Mouse (Mus musculus): ENCODE data around the gene Ifna1. TPM values are rescaled to one million over a fixed set of nuclear protein-coding genes. Genes with fewer than 3 reads are reported as not detected.
A peak's percentile ranks its signal among the peaks of the same experiment; 100 is the strongest.

Gene Ifna1
- polyA plus RNA-seq, 1 experiment from 2014 or later = not detected

- DNase-seq (ENCODE audit: low spot score) = peak; percentile 43
Measured at GRCm38 (mm10) chr4:88872691-88873090, 22.8 kb downstream of the Ifna1 start.

GRCm38 (mm10) chr4:88875435-88876095, 25.7 kb downstream of the Ifna1 start:
- DNase-seq (ENCODE audit: low spot score) = no peak

GRCm38 (mm10) chr4:88876520-88876919, 26.6 kb downstream of the Ifna1 start:
- no peak for DNase-seq (ENCODE audit: low spot score)

GRCm38 (mm10) chr4:88878246-88878645, 28.4 kb downstream of the Ifna1 start:
- peak; percentile 25 for DNase-seq (ENCODE audit: low spot score)

GRCm38 (mm10) chr4:88878772-88879171, 28.9 kb downstream of the Ifna1 start:
- no peak for DNase-seq (ENCODE audit: low spot score)

GRCm38 (mm10) chr4:88880101-88880500, 30.2 kb downstream of the Ifna1 start, which contains the start of gene Ifne:
Ifne (minus strand) TSS chr4:88880201.
- no peak for DNase-seq (ENCODE audit: low spot score)

GRCm38 (mm10) chr4:88888236-88888635, 38.3 kb downstream of the Ifna1 start:
- DNase-seq (ENCODE audit: low spot score) = no peak

GRCm38 (mm10) chr4:88893201-88893754, 43.4 kb downstream of the Ifna1 start:
- DNase-seq (ENCODE audit: low spot score) = no peak

Other genes starting within 250 kb of the Ifna1 start
- gene Ifna12, start 246.7 kb upstream of the Ifna1 start, polyA plus RNA-seq (2015; fragmentation: Nextera tagmentation; extraction: Ambion mirVana) = not detected in 2 replicates
- gene C87499, start 215.7 kb upstream of the Ifna1 start, polyA plus RNA-seq (2015; fragmentation: Nextera tagmentation; extraction: Ambion mirVana) = not detected in 2 replicates
- not detected in 2 replicates for gene Ifna13, start 205.6 kb upstream of the Ifna1 start, polyA plus RNA-seq (2015; fragmentation: Nextera tagmentation; extraction: Ambion mirVana)
- gene Ifna16, start 173.2 kb upstream of the Ifna1 start, polyA plus RNA-seq (2015; fragmentation: Nextera tagmentation; extraction: Ambion mirVana) = not detected in 2 replicates
- gene Ifna2, start 166.2 kb upstream of the Ifna1 start, polyA plus RNA-seq (2015; fragmentation: Nextera tagmentation; extraction: Ambion mirVana) = not detected in 2 replicates
- not detected in 2 replicates for gene Ifnab, start 158.7 kb upstream of the Ifna1 start, polyA plus RNA-seq (2015; fragmentation: Nextera tagmentation; extraction: Ambion mirVana)
- gene Gm26566, start 128.3 kb upstream of the Ifna1 start, polyA plus RNA-seq (2015; fragmentation: Nextera tagmentation; extraction: Ambion mirVana) = 0.63 and 0.85 TPM in 2 replicates
- 55.8 and 59.5 TPM in 2 replicates for gene Klhl9, start 127.6 kb upstream of the Ifna1 start, polyA plus RNA-seq (2015; fragmentation: Nextera tagmentation; extraction: Ambion mirVana)
- not detected in 2 replicates for gene Gm13271, start 95.2 kb upstream of the Ifna1 start, polyA plus RNA-seq (2015; fragmentation: Nextera tagmentation; extraction: Ambion mirVana)
- gene Gm13283, start 90.0 kb upstream of the Ifna1 start, polyA plus RNA-seq (2015; fragmentation: Nextera tagmentation; extraction: Ambion mirVana) = 0.33 and 0.37 TPM in 2 replicates
- gene Gm13290, start 76.3 kb upstream of the Ifna1 start, polyA plus RNA-seq (2015; fragmentation: Nextera tagmentation; extraction: Ambion mirVana) = 0.18 and 0.36 TPM in 2 replicates
- not detected in 2 replicates for gene Gm13289, start 73.2 kb upstream of the Ifna1 start, polyA plus RNA-seq (2015; fragmentation: Nextera tagmentation; extraction: Ambion mirVana)
- gene Gm13272, start 70.2 kb upstream of the Ifna1 start, polyA plus RNA-seq (2015; fragmentation: Nextera tagmentation; extraction: Ambion mirVana) = not detected in 2 replicates
- gene Ifnz, start 68.0 kb upstream of the Ifna1 start, polyA plus RNA-seq (2015; fragmentation: Nextera tagmentation; extraction: Ambion mirVana) = 0.23 and 0.31 TPM in 2 replicates
- not detected in 2 replicates for gene Gm13276, start 64.4 kb upstream of the Ifna1 start, polyA plus RNA-seq (2015; fragmentation: Nextera tagmentation; extraction: Ambion mirVana)
- not detected in 2 replicates for gene Gm13277, start 61.5 kb upstream of the Ifna1 start, polyA plus RNA-seq (2015; fragmentation: Nextera tagmentation; extraction: Ambion mirVana)
- not detected in 2 replicates for gene Gm13278, start 58.5 kb upstream of the Ifna1 start, polyA plus RNA-seq (2015; fragmentation: Nextera tagmentation; extraction: Ambion mirVana)
- gene Gm13275, start 55.6 kb upstream of the Ifna1 start, polyA plus RNA-seq (2015; fragmentation: Nextera tagmentation; extraction: Ambion mirVana) = not detected in 2 replicates
- not detected in 2 replicates for gene Gm13279, start 52.7 kb upstream of the Ifna1 start, polyA plus RNA-seq (2015; fragmentation: Nextera tagmentation; extraction: Ambion mirVana)
- gene Gm13285, start 50.4 kb upstream of the Ifna1 start, polyA plus RNA-seq (2015; fragmentation: Nextera tagmentation; extraction: Ambion mirVana) = 0.64 and 1.4 TPM in 2 replicates
- gene Gm13287, start 46.8 kb upstream of the Ifna1 start, polyA plus RNA-seq (2015; fragmentation: Nextera tagmentation; extraction: Ambion mirVana) = not detected in 2 replicates
- gene Gm13288, start 44.6 kb upstream of the Ifna1 start, polyA plus RNA-seq (2015; fragmentation: Nextera tagmentation; extraction: Ambion mirVana) = not detected in 2 replicates
- gene Ifna7, start 33.9 kb upstream of the Ifna1 start, polyA plus RNA-seq (2015; fragmentation: Nextera tagmentation; extraction: Ambion mirVana) = not detected in 2 replicates
- not detected in 2 replicates for gene Ifna11, start 30.1 kb upstream of the Ifna1 start, polyA plus RNA-seq (2015; fragmentation: Nextera tagmentation; extraction: Ambion mirVana)
- gene Ifna6, start 22.7 kb upstream of the Ifna1 start, polyA plus RNA-seq (2015; fragmentation: Nextera tagmentation; extraction: Ambion mirVana) = not detected in 2 replicates
- gene Ifna5, start 14.6 kb upstream of the Ifna1 start, polyA plus RNA-seq (2015; fragmentation: Nextera tagmentation; extraction: Ambion mirVana) = not detected in 2 replicates
- not detected in 2 replicates for gene Ifna4, start 8.2 kb upstream of the Ifna1 start, polyA plus RNA-seq (2015; fragmentation: Nextera tagmentation; extraction: Ambion mirVana)
- gene Ifne, start 30.1 kb downstream of the Ifna1 start, polyA plus RNA-seq (2015; fragmentation: Nextera tagmentation; extraction: Ambion mirVana) = not detected in 2 replicates